Comparison of ENCODE assay signal across 8 mouse cellular contexts in genomic region chr13:63278796-63279475, GRCm38 (mm10).
A peak's percentile ranks its signal among the peaks of the same experiment; 100 is the strongest.
DNase-seq lines count a peak whose midpoint lies in the region; ATAC-seq and TF ChIP-seq lines count a peak whose summit lies in the region.

No protein-coding gene starts in this region.

- H3K4me3 ChIP-seq in bone marrow macrophage, adult 2 months (ENCODE audit: insufficient read depth, low read length), result peak overlapping the region; percentile 36; the same call in 1 of the 2 replicates
- peak overlapping the region; percentile 24; the same call in 1 of the 2 replicates for H3K4me3 ChIP-seq in intestine, postnatal 0 days (ENCODE audit: low read depth, low read length)
- no peak overlapping the region for H3K4me3 ChIP-seq in liver, postnatal 0 days (ENCODE audit: low read depth, low read length)
- no peak overlapping the region for H3K4me3 ChIP-seq in neural tube, embryonic 11.5 days (ENCODE audit: low read depth, low read length)

- peaks cover 12% of the 10 kb centered on the region; the same call in 1 of the 2 replicates for H3K36me3 ChIP-seq in intestine, postnatal 0 days (ENCODE audit: control insufficient read depth, insufficient read depth)
- peaks cover 8% of the 10 kb centered on the region; the same call in 1 of the 2 replicates for H3K36me3 ChIP-seq in liver, postnatal 0 days (replicated peaks; ENCODE audit: insufficient read depth, low read length)
- no peaks in the 10 kb centered on the region; the same call in 1 of the 2 replicates for H3K36me3 ChIP-seq in neural tube, embryonic 11.5 days (ENCODE audit: control insufficient read depth, insufficient read depth, low read length)

- H3K4me2 ChIP-seq in intestine, postnatal 0 days (replicated peaks; ENCODE audit: low read depth), result peak overlapping the region; percentile 70
- H3K4me2 ChIP-seq in liver, postnatal 0 days (ENCODE audit: low read depth, low read length), result peak overlapping the region; percentile 51
- peak overlapping the region; percentile 19 for H3K4me2 ChIP-seq in neural tube, embryonic 11.5 days (ENCODE audit: low read depth)

- H3K9me3 ChIP-seq in intestine, postnatal 0 days (ENCODE audit: control insufficient read depth), result no peaks in the 10 kb centered on the region
- no peaks in the 10 kb centered on the region for H3K9me3 ChIP-seq in liver, postnatal 0 days (ENCODE audit: low read length)
- H3K9me3 ChIP-seq in neural tube, embryonic 11.5 days (ENCODE audit: control insufficient read depth, low read length), result no peaks in the 10 kb centered on the region

- peak; percentile 84 for DNase-seq in adrenal gland, adult 2 months
- no peak for DNase-seq in adrenal gland, adult 18-20 months (ENCODE audit: low spot score in 2 of 2)
- DNase-seq in heart, adult 18-20 months, result peak; percentile 71 to 82
- peak; percentile 48 for DNase-seq in liver, postnatal 0 days
- DNase-seq in neural tube, embryonic 11.5 days (ENCODE audit: low spot score), result peak; percentile 74

- TF ChIP-seq EP300 in liver, postnatal 0 days (IDR thresholded peaks at IDR 0.05; ENCODE audit: low read depth), result no peak

- peak overlapping the region; percentile 62 for H3K27ac ChIP-seq in bone marrow macrophage, adult 2 months (ENCODE audit: insufficient read depth, low read depth, low read length)
- peak overlapping the region; percentile 71 for H3K27ac ChIP-seq in intestine, postnatal 0 days (ENCODE audit: low read depth, low read length)
- H3K27ac ChIP-seq in liver, postnatal 0 days (ENCODE audit: low read depth), result peak overlapping the region; percentile 64; the same call in 1 of the 2 replicates
- peak overlapping the region; percentile 15 for H3K27ac ChIP-seq in neural tube, embryonic 11.5 days (ENCODE audit: low read depth, low read length)

- TF ChIP-seq POLR2A in bone marrow macrophage, adult 2 months (IDR thresholded peaks at IDR 0.05; ENCODE audit: borderline replicate concordance, low read depth, low read length), result no peak

- no peak overlapping the region for H3K9ac ChIP-seq in intestine, postnatal 0 days (ENCODE audit: low read depth, low read length)
- peak overlapping the region; percentile 34; the same call in 1 of the 2 replicates for H3K9ac ChIP-seq in liver, postnatal 0 days (replicated peaks)
- peak overlapping the region; percentile 2; the same call in 1 of the 2 replicates for H3K9ac ChIP-seq in neural tube, embryonic 11.5 days (ENCODE audit: low read length)

- WGBS in intestine, postnatal 0 days, result 13% methylated on average over 10 of the region's 10 CpGs
- WGBS in liver, postnatal 0 days (ENCODE audit: insufficient replicate concordance), result 31% methylated on average over 10 of the region's 10 CpGs
- WGBS in neural tube, embryonic 11.5 days, result 6% methylated on average over 10 of the region's 10 CpGs

- peak; percentile 54 for ATAC-seq in intestine, postnatal 0 days
- ATAC-seq in liver, postnatal 0 days, result peak; percentile 63
- ATAC-seq in neural tube, embryonic 11.5 days (ENCODE audit: insufficient read depth, low FRiP score, low TSS enrichment), result peak; percentile 87
- ATAC-seq in erythroid progenitor cell, adult 5-6 weeks (replicated peaks; ENCODE audit: low FRiP score, poor library complexity, severe bottlenecking), result no peak

- peaks cover 37% of the 10 kb centered on the region for H3K4me1 ChIP-seq in bone marrow macrophage, adult 2 months (ENCODE audit: control insufficient read depth, insufficient read depth, low read length)
- H3K4me1 ChIP-seq in intestine, postnatal 0 days (replicated peaks; ENCODE audit: control insufficient read depth, insufficient read depth, low read length), result peaks cover 24% of the 10 kb centered on the region
- H3K4me1 ChIP-seq in liver, postnatal 0 days (ENCODE audit: insufficient read depth), result peaks cover 34% of the 10 kb centered on the region
- peaks cover 22% of the 10 kb centered on the region for H3K4me1 ChIP-seq in neural tube, embryonic 11.5 days (ENCODE audit: control insufficient read depth, insufficient read depth, low read length)

- TF ChIP-seq CTCF in bone marrow macrophage, adult 2 months (IDR thresholded peaks at IDR 0.05; ENCODE audit: low read depth, low read length), result no peak
- TF ChIP-seq CTCF in intestine, postnatal 0 days (IDR thresholded peaks at IDR 0.05; ENCODE audit: low read depth), result no peak
- no peak for TF ChIP-seq CTCF in liver, postnatal 0 days (IDR thresholded peaks at IDR 0.05; ENCODE audit: low read depth)

- H3K27me3 ChIP-seq in intestine, postnatal 0 days (replicated peaks; ENCODE audit: control insufficient read depth, insufficient read depth, low read length), result no peaks in the 10 kb centered on the region
- H3K27me3 ChIP-seq in liver, postnatal 0 days (ENCODE audit: insufficient read depth, low read length), result no peaks in the 10 kb centered on the region
- H3K27me3 ChIP-seq in neural tube, embryonic 11.5 days (ENCODE audit: control insufficient read depth, insufficient read depth, low read length), result no peaks in the 10 kb centered on the region

Comparison
In these comparisons a context has a peak if more than half of its experiments do, and no peak if none do; other contexts are left out.
1. DNase-seq: peak in adrenal gland, adult 2 months (single experiment), heart, adult 18-20 months (2 of 2), liver, postnatal 0 days (single experiment) and neural tube, embryonic 11.5 days (single experiment); none in adrenal gland, adult 18-20 months (0 of 2).
2. H3K27ac ChIP-seq: peak in every context shown above with its lines; median percentile 71 in intestine, postnatal 0 days; 64 in liver, postnatal 0 days; 62 in bone marrow macrophage, adult 2 months; 15 in neural tube, embryonic 11.5 days.
3. H3K4me3 ChIP-seq: peak in bone marrow macrophage, adult 2 months (single experiment) and intestine, postnatal 0 days (single experiment); none in liver, postnatal 0 days (single experiment) and neural tube, embryonic 11.5 days (single experiment).
4. H3K4me2 ChIP-seq: peak in every context shown above with its lines; median percentile 70 in intestine, postnatal 0 days; 51 in liver, postnatal 0 days; 19 in neural tube, embryonic 11.5 days.